Mouse (Mus musculus) liver, postnatal 0 days (tissue): ENCODE measurements around the gene Bag6. TPM values are rescaled to one million over a fixed set of nuclear protein-coding genes. Genes with fewer than 3 reads are reported as not detected.

ENCODE experiments used
- ATAC-seq: fragments of 200-750 bp; cut with Nextera tagmentation; 2 replicates; pipeline ENCODE4 v1.8.0; 2017; ENCODE audit warnings: mild to moderate bottlenecking, moderate library complexity
- DNase-seq: peaks from one replicate; pipeline ENCODE4 v3.0.0-alpha.2; 2016
- H3K27ac ChIP-seq: fragments of 300-500 bp; sonication (generic); 2 replicates; pipeline ENCODE4 v1.5.1; 2014; ENCODE audit warnings: antibody characterized with exemption, moderate library complexity, mild to moderate bottlenecking, low read depth
- H3K27me3 ChIP-seq: fragments of 300-500 bp; sonication (generic); 2 replicates; pipeline ENCODE4 v1.6.1; 2014; ENCODE audit warnings: low read length, control low read depth, mixed read lengths; ENCODE audit not compliant: insufficient read depth
- H3K36me3 ChIP-seq: fragments of 300-500 bp; sonication (generic); replicated peaks from 2 replicates; pipeline ENCODE4 v1.6.1; 2014; ENCODE audit warnings: mild to moderate bottlenecking, control low read depth, low read length, moderate library complexity, mixed read lengths; ENCODE audit not compliant: insufficient read depth
- H3K4me1 ChIP-seq: fragments of 300-500 bp; sonication (generic); 2 replicates; pipeline ENCODE4 v1.6.1; 2014; ENCODE audit warnings: antibody characterized with exemption, mild to moderate bottlenecking, control low read depth; ENCODE audit not compliant: insufficient read depth
- H3K4me2 ChIP-seq: fragments of 300-500 bp; sonication (generic); 2 replicates; pipeline ENCODE4 v1.6.1; 2014; ENCODE audit warnings: low read depth, mild to moderate bottlenecking, low read length, moderate library complexity, mixed read lengths
- H3K4me3 ChIP-seq: fragments of 300-500 bp; sonication (generic); 2 replicates; pipeline ENCODE4 v1.5.1; 2014; ENCODE audit warnings: low read depth, low read length
- H3K9ac ChIP-seq: fragments of 300-500 bp; sonication (generic); replicated peaks from 2 replicates; pipeline ENCODE4 v1.6.1; 2014; ENCODE audit warnings: mild to moderate bottlenecking, moderate library complexity
- H3K9me3 ChIP-seq: fragments of 300-500 bp; sonication (generic); 2 replicates; pipeline ENCODE4 v1.6.1; 2016; ENCODE audit warnings: mild to moderate bottlenecking, control low read depth, low read length, mixed read lengths
- CTCF ChIP-seq: sonication (generic); IDR thresholded peaks from 2 replicates; pipeline ENCODE4 v1.5.1; 2016; ENCODE audit warnings: antibody characterized with exemption, low read depth
- EP300 ChIP-seq: IDR thresholded peaks from 2 replicates; pipeline ENCODE4 v1.6.1; 2016; ENCODE audit warnings: antibody characterized with exemption, low read depth, mild to moderate bottlenecking
- WGBS: fragments of 180-500 bp; shearing (Covaris S2); extraction: QIAGEN DNeasy Blood & Tissue Kit; methylation state at CpG from one replicate; pipeline ENCODE4 v1.1.7; 2014; ENCODE audit not compliant: insufficient replicate concordance; 5-methylcytosine and 5-hydroxymethylcytosine counted together
- polyA plus RNA-seq: library from polyadenylated mRNA; unstranded; fragments of >200 nt; fragmentation: Nextera tagmentation; extraction: Ambion mirVana; gene quantifications from 2 replicates; pipeline ENCODE4 v1.2.1, GENCODE M21; 2015

Gene Bag6
- polyA plus RNA-seq, 1 experiment from 2014 or later, result 19.7 TPM

- peak within 1 kb of the TSS; percentile 64 for H3K4me2 ChIP-seq
- peak within 1 kb of the TSS; percentile 36 for H3K4me3 ChIP-seq
- peak; percentile 52 for DNase-seq
- H3K4me1 ChIP-seq, result peaks cover 20% of the 10 kb centered on the region
- WGBS, result 65% methylated on average over 15 of the region's 15 CpGs
- TF ChIP-seq CTCF (no peak), EP300 (no peak)
- H3K9ac ChIP-seq, result peak within 1 kb of the TSS; percentile 46; the same call in 1 of the 2 replicates
- peak within 1 kb of the TSS; percentile 88 for H3K27ac ChIP-seq
- no peaks in the 10 kb centered on the region for H3K27me3 ChIP-seq
- H3K9me3 ChIP-seq, result no peaks in the 10 kb centered on the region
- H3K36me3 ChIP-seq, result peaks cover 15% of the 10 kb centered on the region
- ATAC-seq, result peak; percentile 6; the same call in 1 of the 2 replicates
These were observed 3.3 kb upstream of the Bag6 start, which contains the start of gene Apom for GRCm38 (mm10) chr17:35131500-35132173. Gene Apom, minus strand, starts transcription at chr17:35132050.

DNA sequence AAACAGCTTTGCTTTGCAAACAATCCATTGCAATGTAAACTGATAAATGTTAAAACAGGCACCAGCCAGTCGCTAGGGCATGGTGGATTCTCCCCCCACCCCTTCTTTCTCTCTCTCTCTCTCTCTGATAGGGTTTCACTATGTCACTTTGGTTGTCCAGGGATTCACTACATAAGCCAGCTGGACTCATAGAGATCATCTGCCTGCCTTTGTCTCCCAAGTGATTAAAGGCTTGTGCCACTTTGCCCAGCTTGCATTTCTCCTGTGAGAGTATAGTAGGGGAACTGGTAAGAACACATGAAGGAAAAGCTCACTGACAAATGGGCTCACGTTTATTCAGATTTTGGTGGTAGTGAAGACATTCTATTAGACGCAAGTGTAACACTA, 2.8 kb upstream of the Bag6 start:
- ATAC-seq (no peak), DNase-seq (no peak)
- Histone ChIP-seq H3K4me3 (no peak overlapping the region), H3K27ac (peak overlapping the region; percentile 88), H3K4me1 (peaks cover 19% of the 10 kb centered on the region), H3K9me3 (no peaks in the 10 kb centered on the region), H3K36me3 (peaks cover 15% of the 10 kb centered on the region), H3K4me2 (peak overlapping the region; percentile 10), H3K27me3 (no peaks in the 10 kb centered on the region), H3K9ac (no peak overlapping the region)
- no peak for TF ChIP-seq CTCF
- WGBS, result 58% methylated on average over 3 of the region's 3 CpGs

- Histone ChIP-seq H3K4me3 (no peak overlapping the region), H3K36me3 (peaks cover 16% of the 10 kb centered on the region), H3K4me2 (0 out of 2 replicates have a peak overlapping the region, but pooled peaks have one; percentile 82), H3K9ac (no peak overlapping the region), H3K4me1 (peaks cover 14% of the 10 kb centered on the region), H3K27me3 (no peaks in the 10 kb centered on the region), H3K27ac (no peak overlapping the region), H3K9me3 (no peaks in the 10 kb centered on the region)
- no peak for TF ChIP-seq EP300
- DNase-seq, result no peak
- ATAC-seq, result no peak
- WGBS, result 90% methylated on average over 7 of the region's 7 CpGs
These were observed 1.5 kb upstream of the Bag6 start for GRCm38 (mm10) chr17:35133517-35133916.

GRCm38 (mm10) chr17:35135591-35136320, 778 bp downstream of the Bag6 start:
- Histone ChIP-seq H3K9ac (peak overlapping the region; percentile 78), H3K36me3 (peaks cover 29% of the 10 kb centered on the region), H3K4me3 (peak overlapping the region; percentile 66), H3K4me2 (peak overlapping the region; percentile 82), H3K9me3 (no peaks in the 10 kb centered on the region), H3K4me1 (peaks cover 9% of the 10 kb centered on the region), H3K27ac (peak overlapping the region; percentile 93), H3K27me3 (no peaks in the 10 kb centered on the region)
- TF ChIP-seq CTCF (no peak), EP300 (no peak)
- ATAC-seq (peak; percentile 62), DNase-seq (no peak)
- under 1% methylated on average over 42 of the region's 43 CpGs for WGBS

DNA sequence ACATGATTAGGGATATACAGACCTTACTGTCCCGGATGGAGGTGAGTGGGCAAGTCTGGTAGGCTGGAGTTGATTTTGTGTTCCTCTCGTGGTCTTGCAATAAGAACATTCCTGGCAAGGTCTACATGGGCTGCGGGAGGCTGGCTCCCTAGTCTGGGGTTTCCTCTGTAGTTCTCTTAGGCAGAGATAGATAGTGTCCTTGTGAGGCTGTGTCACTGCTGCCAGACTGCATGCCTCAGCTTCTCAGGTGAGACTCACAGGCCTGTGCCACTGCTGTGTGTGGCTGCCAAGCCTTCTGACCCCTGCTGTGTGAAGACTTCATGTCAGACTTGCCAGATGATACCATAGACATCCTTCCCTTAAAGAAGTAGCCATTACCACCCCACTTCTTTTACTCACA, 4.3 kb downstream of the Bag6 start:
- 84% methylated on average over 3 of the region's 3 CpGs for WGBS
- Histone ChIP-seq H3K9me3 (no peaks in the 10 kb centered on the region), H3K27me3 (no peaks in the 10 kb centered on the region), H3K4me1 (peaks cover 9% of the 10 kb centered on the region), H3K36me3 (peaks cover 64% of the 10 kb centered on the region), H3K9ac (no peak overlapping the region), H3K27ac (no peak overlapping the region), H3K4me3 (no peak overlapping the region), H3K4me2 (no peak overlapping the region)
- no peak for DNase-seq
- TF ChIP-seq EP300 (no peak), CTCF (no peak)
- no peak for ATAC-seq

- Histone ChIP-seq H3K9ac (no peak overlapping the region), H3K9me3 (no peaks in the 10 kb centered on the region), H3K27me3 (no peaks in the 10 kb centered on the region), H3K4me2 (no peak overlapping the region), H3K36me3 (peaks cover 77% of the 10 kb centered on the region), H3K4me3 (no peak overlapping the region), H3K4me1 (peaks cover 9% of the 10 kb centered on the region), H3K27ac (no peak overlapping the region)
- 74% methylated on average over 16 of the region's 16 CpGs for WGBS
- ATAC-seq (no peak), DNase-seq (no peak)
- TF ChIP-seq CTCF (no peak), EP300 (no peak)
These were observed 5.6 kb downstream of the Bag6 start for GRCm38 (mm10) chr17:35140490-35140996.
